Mouse (Mus musculus) splenic B cell, adult 2 months (primary cell): ENCODE data around the gene Olfr1342.

Source experiments
- DNase-seq: peaks from one replicate; pipeline ENCODE4 v3.0.0-alpha.2; 2011; ENCODE audit warnings: low read depth, low spot score
- H3K27me3 ChIP-seq: 2 replicates; pipeline ENCODE4 v1.6.1; 2012; ENCODE audit warnings: mild to moderate bottlenecking, low read length, moderate library complexity, mixed read lengths; ENCODE audit not compliant: control insufficient read depth, poor library complexity, insufficient read depth, severe bottlenecking
- H3K36me3 ChIP-seq: 2 replicates; pipeline ENCODE4 v1.6.1; 2012; ENCODE audit warnings: mild to moderate bottlenecking, low read length, moderate library complexity, mixed read lengths; ENCODE audit not compliant: control insufficient read depth, poor library complexity, insufficient read depth, severe bottlenecking

The Olfr1342 gene

DNA sequence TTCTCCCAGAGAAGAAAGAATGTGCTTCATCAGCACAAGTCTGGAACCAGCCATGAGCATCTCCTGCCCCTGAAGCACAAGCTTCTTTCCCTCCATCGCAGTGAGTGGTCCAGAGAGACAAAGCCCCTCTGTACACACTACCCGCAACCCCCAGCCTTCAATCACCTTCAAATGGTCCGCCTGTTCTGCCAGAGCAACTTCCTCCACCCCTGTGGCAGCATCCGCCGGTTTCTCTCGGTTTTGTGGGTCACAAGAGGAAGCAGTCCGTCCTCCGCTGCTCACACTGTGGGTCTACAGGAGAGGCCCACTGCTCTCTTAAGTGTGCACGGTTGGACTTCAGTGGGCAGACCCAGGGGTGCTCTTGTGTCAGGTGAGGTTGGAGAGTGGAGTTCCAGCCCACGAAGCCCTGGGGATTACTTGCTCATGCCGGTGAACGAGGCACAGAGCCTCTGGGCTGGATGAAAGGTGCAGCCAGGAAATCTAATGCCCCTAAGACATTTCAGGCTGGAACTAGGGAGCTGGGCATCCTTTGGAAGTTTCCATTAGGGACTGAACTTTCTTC is at the start of gene Olfr1342:
Olfr1342 (minus strand) TSS at position 345 of the 562 bp plus-strand sequence.
- DNase-seq, result no peak
- Histone ChIP-seq H3K27me3 (no peaks in the 10 kb centered on the region), H3K36me3 (no peaks in the 10 kb centered on the region)

DNA sequence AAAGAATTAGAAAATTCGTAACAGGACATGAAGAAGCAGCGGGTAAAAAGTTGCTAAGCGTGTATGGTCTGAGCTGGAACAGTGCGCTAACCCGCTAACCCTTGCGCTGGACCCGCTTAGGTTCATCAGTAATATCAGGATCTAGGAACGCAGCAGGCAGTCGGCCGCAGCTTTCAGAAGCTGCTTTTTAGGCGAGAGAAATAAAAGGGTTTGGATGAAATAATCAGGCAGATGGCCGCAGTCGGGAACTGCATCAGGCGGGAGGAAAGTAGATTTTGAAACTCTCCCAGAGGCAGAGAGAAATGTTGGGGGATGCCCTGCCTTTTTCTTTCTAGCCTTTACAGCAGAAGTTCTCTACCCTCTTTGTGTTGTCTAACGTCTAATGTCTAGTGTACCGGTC is 49.3 kb upstream of the Olfr1342 start:
- H3K36me3 ChIP-seq, result no peaks in the 10 kb centered on the region
- no peaks in the 10 kb centered on the region for H3K27me3 ChIP-seq
- no peak for DNase-seq

DNA sequence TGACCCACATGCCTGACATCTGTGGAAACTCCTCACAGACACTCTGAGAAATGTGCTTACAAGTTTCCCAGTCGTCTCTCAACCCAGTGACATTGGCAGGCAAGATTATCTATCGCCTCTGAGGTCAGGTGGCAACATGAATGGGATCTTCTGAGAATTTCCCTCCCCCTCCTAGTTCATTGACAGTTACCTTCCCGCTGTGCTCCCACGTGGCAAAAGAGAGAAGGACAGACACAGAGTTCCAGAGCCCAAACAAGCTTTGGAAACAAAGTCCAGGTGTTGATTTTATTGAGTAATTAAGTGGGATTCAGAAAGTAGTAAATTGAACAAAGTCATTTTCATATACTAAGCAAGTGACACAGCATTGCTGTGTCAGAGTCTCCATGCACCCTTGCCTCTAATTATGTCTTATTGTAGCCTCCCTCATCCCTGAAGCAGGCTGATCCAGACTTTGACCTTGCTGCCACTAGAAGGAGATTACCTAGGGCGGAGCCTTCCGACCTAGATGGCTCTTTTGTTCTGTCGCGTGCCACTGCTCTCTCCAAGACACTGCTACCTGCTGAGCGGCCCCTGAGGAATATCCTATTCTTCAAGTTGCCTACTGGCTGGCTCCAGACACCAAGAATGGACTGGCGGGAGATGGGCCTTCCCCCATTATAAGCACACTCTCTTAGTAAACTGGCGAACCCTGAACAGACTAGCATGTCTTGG is 48.6 kb upstream of the Olfr1342 start:
- no peak for DNase-seq
- Histone ChIP-seq H3K36me3 (no peaks in the 10 kb centered on the region), H3K27me3 (no peaks in the 10 kb centered on the region)

DNA sequence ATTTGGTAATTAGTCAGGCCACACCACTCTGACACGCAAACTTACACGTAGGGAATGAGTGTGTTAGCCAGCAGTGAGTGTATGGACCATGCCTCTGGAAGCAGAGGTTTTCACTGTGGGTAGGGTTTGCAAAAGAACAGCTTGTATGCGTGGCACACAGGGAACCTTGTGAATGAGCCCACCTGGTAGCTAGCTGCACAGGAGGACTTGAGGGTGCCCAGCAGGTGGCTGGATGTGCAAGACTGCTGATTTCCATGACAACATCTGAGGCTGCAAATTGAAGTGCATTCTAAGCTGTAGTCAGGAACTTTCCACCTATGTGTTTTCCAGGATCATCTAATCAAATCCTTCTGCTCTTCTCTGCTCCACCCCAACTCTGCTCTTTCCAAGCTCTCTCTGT is 47.0 kb upstream of the Olfr1342 start:
- no peak for DNase-seq
- Histone ChIP-seq H3K36me3 (no peaks in the 10 kb centered on the region), H3K27me3 (no peaks in the 10 kb centered on the region)

DNA sequence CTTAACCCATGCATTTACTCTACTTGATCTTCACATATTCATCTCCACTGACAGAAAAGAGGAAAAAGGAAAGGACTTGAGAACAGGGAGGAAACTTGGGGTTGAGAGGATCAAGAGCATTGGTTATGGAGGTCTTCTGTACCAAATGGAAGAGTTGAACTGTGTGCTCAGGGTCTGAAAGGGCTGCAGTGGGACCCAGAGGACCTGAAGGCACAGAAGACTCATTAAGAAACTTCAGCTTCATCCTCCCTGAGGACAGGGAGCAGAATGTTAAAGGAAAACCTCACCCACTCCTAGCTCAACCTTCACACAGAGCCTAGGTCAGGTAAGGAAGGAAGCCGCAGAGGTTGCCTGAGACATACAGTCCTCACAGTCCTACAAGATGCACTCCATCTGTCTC is 39.3 kb upstream of the Olfr1342 start, which contains the start of gene Olfr1339:
Olfr1339 (plus strand) TSS at position 301 of the 400 bp plus-strand sequence.
- no peaks in the 10 kb centered on the region for H3K36me3 ChIP-seq
- DNase-seq, result no peak
- no peaks in the 10 kb centered on the region for H3K27me3 ChIP-seq

DNA sequence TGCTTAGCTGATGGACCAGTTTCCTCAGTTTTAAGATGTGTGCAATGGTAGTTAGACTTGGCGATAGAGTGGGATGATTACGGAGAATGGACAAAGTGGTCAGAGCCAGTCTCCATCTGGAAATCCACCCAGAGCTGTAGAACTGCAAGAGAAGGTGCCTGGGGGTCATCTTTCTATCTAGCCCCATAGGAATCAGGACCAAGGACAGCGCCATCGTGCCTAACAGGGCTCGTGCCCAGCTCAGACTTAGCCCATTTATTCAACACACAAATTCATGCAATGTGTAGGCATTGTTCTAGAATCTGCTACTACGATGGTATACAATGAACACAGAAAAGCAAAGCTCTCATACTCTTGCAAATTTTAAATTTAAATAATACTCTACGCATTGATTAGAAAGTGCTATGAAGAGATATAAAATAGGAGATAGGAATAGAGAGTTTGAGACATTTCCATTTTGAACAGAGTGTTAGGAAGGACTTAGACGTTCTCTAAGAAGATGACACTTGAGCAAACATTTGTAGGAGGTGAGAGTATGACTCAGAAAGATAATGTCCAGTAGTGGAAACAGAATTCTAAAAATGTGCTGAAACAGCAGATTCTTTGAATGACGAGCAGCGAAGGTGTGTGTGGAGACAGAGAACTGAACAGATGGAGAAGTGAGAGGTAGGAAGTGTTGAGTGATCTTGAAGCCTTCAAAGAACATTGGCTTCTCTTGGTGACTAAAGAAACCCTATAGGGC is 29.4 kb upstream of the Olfr1342 start:
- no peak for DNase-seq
- no peaks in the 10 kb centered on the region for H3K36me3 ChIP-seq
- H3K27me3 ChIP-seq, result no peaks in the 10 kb centered on the region

DNA sequence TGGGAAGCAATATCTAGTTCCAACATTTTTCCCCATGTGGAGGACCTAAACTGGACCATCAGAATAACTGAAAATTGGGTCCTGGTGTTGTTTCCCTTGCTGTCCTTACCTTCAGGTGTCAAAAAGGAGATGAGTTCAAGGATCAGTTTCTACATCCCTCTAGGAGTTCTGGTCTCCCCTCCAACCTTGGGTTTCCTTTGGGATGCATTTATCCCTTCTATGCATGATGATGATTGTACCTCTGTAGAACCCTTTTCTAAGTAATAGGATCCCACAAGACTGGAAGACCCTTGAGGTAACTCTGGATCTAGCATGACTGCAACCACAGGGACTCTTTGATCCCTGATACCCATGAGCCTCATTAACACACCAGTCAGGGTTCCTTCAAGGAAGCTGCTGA is 27.3 kb upstream of the Olfr1342 start, which contains the start of gene Olfr1340:
Olfr1340 (plus strand) TSS at position 301 of the 400 bp plus-strand sequence.
- Histone ChIP-seq H3K36me3 (no peaks in the 10 kb centered on the region), H3K27me3 (no peaks in the 10 kb centered on the region)
- DNase-seq, result no peak

DNA sequence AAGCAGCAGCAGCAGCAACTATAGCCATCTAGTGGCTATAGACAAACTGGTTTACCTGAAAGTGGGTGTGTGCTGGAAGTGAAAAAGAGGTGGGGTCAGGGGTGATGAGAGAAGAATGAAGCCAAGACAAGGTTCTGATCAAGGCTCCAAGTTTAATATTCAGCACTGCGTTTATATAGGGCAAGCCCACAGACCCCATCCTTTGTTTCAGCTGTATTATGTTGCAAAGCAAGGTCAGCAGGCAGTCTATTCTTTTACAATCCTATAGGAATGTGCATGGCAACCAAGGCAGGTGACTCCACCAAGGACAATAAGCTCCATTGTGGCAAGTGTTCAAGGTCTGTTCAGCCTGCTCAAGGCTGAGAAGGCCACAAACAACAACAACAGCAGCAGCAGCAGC is 19.1 kb upstream of the Olfr1342 start:
- DNase-seq, result no peak
- Histone ChIP-seq H3K36me3 (no peaks in the 10 kb centered on the region), H3K27me3 (no peaks in the 10 kb centered on the region; the same call in 1 of the 2 replicates)

DNA sequence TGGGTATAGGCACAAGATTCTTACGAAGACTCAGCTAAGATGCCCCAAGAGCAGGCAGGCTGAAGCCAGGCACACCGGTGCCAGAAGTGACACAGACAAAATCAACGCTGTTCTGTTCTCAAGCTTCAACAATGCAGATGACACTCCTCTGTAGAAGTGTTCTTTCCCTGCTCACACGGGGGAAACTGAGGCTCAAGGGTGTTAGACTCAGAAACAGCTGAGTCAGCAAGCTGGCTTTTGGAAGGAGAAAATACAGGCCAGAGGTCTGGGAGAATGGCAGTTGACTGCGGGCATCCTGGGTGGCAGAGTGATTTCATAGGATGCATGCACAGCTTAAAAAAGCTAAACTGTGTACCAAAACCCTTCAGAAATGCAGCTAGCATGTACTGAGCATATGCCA is 15.5 kb upstream of the Olfr1342 start:
- no peaks in the 10 kb centered on the region; the same call in 1 of the 2 replicates for H3K27me3 ChIP-seq
- no peaks in the 10 kb centered on the region for H3K36me3 ChIP-seq
- no peak for DNase-seq

DNA sequence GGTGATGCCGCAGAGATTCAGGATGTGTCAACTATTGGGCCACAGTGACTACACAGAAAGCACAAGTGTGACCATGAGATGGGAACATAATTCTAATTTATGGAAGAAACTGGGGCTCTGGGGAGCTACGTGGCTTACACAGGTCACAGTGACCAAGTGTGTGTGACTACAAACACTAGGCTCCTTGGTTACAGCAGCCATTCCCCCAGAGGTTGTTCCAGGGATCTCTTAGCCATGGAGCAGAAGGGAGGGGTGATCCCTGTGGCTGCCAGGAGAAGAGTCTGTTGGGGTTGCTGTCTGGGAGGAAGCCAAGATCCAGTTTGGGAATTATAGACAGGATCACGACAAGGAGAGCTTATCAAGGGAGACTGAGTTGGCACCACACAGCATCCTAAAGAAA is 10.7 kb upstream of the Olfr1342 start, which contains the start of gene Olfr1341:
Olfr1341 (plus strand) TSS at position 301 of the 400 bp plus-strand sequence.
- Histone ChIP-seq H3K27me3 (no peaks in the 10 kb centered on the region; the same call in 1 of the 2 replicates), H3K36me3 (no peaks in the 10 kb centered on the region)
- DNase-seq, result no peak

DNA sequence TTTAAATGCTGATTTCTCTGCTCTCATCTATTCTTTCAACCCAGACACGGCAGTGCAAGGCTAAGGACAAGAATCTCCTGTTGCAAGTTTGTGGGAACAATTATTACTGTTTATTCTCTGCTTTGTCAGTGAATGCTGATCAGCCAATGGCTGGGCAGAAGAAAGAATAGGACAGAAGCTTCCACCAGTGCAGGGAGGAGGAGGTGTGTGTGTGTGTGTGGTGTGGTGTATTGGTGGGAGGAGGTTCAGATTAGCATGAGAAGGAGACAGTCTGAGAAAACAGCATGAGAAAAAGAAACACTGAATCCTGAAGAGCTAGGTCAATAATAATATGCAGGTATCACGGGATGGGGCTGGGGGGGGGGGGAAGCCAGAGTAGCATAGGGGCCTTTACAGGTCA is 1.3 kb upstream of the Olfr1342 start:
- DNase-seq, result no peak
- Histone ChIP-seq H3K36me3 (no peaks in the 10 kb centered on the region), H3K27me3 (no peaks in the 10 kb centered on the region)

DNA sequence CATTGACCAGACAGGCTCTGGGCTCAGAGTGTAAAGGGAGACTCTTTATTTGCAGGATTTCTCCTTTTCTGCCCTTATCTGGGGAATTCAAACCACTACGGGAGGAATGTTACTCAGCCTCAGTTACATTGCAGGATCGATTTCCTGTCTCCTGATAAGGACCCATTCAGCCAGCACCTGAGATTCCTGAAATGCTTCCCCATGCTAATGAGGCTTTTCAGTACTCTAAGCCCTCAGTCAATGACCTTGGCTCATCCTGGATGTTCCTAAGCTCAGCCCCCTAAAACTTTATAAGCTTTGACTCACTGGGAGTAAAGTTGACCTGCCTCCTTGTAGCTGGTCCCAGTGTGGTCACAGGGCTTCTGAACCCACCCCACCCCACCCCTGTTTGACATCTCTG is 5.5 kb downstream of the Olfr1342 start:
- Histone ChIP-seq H3K36me3 (no peaks in the 10 kb centered on the region), H3K27me3 (no peaks in the 10 kb centered on the region)
- DNase-seq, result no peak

DNA sequence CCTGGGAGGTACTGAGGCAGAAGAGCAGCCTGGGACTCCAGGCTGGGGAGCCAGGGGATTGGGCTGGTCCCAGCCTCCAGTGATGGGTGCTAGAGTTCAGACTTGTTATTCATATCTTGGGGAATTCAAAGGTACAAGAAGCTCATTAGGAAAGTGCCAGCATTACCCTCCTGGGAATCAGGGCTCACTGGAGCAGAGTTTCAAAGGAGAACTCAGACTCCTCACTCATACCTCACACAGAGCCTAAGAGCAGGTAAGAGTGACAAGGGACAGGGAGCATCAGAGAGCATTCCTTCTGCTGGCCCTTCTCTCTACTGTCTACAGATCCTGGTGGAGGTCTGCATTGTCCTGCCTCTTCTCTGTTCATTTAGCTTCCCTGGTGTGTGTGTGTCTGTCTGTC is 33.9 kb downstream of the Olfr1342 start, which contains the start of gene Olfr62:
Olfr62 (plus strand) TSS at position 301 of the 400 bp plus-strand sequence.
- no peak for DNase-seq
- no peaks in the 10 kb centered on the region for H3K36me3 ChIP-seq

DNA sequence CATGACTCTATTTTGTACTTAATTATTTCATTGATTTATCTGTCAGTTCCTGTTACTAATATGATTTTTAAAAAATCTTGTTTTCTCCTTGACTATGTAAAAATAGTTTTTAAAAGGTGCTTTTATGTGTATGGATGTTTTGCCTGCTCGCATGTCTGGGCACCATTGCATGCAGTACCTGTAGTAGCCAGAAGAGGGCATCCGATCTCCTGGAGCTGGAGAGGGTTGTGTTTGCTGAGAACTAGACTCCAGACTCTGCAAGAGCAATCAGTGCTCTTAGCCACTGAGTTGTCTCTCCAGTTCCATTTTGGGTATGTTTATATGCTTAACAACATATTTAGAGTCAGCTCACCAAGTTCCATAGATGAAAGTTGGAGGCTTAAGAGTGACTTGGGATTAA is 47.3 kb downstream of the Olfr1342 start:
- no peaks in the 10 kb centered on the region for H3K27me3 ChIP-seq
- peak; percentile 77 for DNase-seq
- no peaks in the 10 kb centered on the region for H3K36me3 ChIP-seq

More for the DNA sequence above, 33.9 kb downstream of the Olfr1342 start, which contains the start of gene Olfr62:
- no peaks in the 10 kb centered on the region for H3K27me3 ChIP-seq
